Mouse (Mus musculus) kidney, adult 11 months (tissue): ENCODE results near the gene Srgap1.
A peak's percentile ranks its signal among the peaks of the same experiment; 100 is the strongest.

Source experiments
- DNase-seq: peaks from one replicate; pipeline ENCODE4 v3.0.0; 2022

Gene Srgap1

GRCm38 (mm10) chr10:121961121-121961893, 85.8 kb downstream of the Srgap1 start:
- no peak for DNase-seq

GRCm38 (mm10) chr10:121958741-121959140, 88.4 kb downstream of the Srgap1 start:
- no peak for DNase-seq

DNA sequence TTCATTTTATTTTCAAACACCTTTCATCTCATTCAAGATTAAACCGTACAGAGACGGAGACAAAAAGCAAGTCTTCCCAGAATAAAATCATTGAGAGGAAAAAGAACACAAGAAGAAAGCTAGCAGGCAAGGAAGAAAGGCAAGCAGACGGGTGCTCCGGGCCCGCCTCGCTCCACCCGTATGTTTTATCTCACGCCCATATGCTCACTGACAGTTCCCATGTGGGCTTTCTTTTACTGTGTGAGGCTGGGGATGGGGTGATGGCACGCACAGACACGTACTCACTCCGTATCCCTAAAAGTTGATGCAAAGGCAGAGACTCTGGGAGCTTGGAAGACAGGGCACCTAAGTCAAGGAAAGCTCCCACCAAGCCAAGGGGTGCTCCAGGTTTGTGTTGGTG, 90.6 kb downstream of the Srgap1 start:
- DNase-seq, result no peak

DNA sequence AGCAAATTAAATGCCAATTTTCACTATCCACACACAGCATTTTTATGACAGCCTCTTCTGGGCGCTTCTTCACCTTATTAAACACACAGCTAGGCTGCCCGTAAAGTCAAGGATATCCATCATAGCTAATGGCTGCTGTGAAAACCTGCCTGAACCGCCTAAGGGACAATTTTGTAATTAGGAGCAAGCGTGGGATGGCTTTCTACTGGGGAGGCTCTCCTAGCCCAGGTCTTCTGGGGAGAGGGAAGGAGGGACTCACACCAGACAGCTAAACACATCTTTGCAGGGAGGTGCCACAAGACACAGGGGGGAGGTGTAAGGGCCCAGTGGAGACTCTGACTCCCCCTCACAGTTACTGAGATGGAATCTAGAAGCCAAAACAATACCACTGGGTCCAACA, 91.4 kb downstream of the Srgap1 start:
- no peak for DNase-seq

- DNase-seq, result no peak
These were observed 92.2 kb downstream of the Srgap1 start for GRCm38 (mm10) chr10:121954877-121955276.

GRCm38 (mm10) chr10:121953041-121953440, 94.1 kb downstream of the Srgap1 start:
- DNase-seq, result no peak

- no peak for DNase-seq
These were observed 100.9 kb downstream of the Srgap1 start for GRCm38 (mm10) chr10:121946173-121946572.

GRCm38 (mm10) chr10:121931909-121932308, 115.2 kb downstream of the Srgap1 start:
- DNase-seq, result no peak

DNA sequence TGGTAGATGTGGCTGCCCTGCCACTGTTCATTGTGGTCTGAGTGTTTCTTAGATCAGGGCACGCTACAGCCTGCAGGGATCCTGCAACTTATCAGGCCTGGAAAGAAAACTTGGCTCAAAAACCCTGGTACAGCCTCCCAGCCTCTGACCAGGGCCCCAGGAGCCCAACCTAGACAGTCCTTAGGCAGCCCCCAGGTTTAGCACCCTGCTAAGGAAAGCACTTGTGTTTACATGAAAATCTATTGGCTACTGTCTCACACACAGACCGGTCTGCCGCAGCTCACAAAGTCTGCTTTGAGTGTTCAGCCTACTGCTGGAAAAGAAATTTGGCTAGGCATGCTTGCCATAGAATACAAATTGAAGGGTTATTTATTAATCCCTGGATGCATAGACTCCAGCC, 121.0 kb downstream of the Srgap1 start:
- DNase-seq, result no peak

GRCm38 (mm10) chr10:121919016-121919415, 128.1 kb downstream of the Srgap1 start:
- no peak for DNase-seq

DNA sequence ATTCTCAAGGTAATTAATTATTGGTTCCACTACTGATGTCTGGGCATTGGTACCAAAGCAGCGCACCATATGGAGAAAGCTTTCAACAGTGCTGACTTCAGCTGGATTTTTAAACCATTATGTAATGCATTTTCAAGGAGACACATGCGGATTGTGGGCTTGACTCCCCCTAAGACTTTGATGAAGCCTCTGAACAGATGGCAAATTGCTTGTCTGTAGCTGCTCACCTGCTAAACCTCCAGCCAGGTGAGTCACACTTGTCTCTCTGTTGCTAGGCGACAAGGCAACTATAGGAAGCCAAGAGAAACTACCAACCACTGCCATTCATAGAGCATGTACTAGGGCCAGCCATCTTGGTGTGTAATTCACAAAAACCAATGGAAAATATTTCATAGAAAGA, 128.5 kb downstream of the Srgap1 start:
- no peak for DNase-seq

DNA sequence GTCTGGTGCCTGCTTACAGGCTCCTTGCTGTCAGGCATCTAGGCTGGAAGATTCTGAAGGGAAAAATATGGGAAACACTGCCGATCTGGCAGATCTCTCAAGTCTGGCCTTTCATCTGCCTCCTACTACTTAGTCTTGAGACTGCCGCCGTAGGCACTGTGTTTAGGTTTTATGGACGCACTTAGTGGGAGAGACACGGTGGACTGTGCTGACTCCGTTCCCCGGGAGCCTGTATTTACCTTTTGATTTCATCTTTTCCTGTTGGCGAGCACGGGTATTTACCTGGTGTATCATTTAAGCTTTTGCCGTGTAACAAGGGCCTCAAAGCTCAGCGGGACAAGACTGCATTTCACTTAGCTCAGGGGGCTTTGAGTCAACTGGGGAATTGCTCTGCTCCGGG, 131.6 kb downstream of the Srgap1 start:
- DNase-seq, result no peak

- peak; percentile 10 for DNase-seq
These were observed 143.0 kb downstream of the Srgap1 start for GRCm38 (mm10) chr10:121904137-121904536.

GRCm38 (mm10) chr10:121902651-121903050, 144.5 kb downstream of the Srgap1 start:
- no peak for DNase-seq

- DNase-seq, result no peak
These were observed 146.3 kb downstream of the Srgap1 start for GRCm38 (mm10) chr10:121900772-121901171.

DNA sequence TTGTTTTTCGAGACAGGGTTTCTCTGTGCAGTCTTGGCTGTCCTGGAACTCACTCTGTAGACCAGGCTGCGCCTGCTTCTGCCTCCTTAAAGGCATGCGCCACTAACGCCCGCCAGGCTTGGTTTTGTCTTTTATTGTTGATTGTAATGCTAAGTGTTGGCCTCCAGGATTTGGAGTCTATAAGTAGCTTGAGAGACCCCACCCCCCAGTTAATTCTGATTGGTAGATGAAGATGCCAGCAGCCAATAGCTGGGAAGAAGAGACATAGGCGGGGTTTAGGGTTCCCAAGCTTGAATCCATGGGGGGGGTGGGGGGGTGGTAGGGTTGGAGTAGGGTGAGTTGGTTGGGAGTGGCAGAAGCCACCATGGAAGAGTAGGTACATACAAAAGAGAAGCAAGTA, 147.4 kb downstream of the Srgap1 start:
- DNase-seq, result no peak

DNA sequence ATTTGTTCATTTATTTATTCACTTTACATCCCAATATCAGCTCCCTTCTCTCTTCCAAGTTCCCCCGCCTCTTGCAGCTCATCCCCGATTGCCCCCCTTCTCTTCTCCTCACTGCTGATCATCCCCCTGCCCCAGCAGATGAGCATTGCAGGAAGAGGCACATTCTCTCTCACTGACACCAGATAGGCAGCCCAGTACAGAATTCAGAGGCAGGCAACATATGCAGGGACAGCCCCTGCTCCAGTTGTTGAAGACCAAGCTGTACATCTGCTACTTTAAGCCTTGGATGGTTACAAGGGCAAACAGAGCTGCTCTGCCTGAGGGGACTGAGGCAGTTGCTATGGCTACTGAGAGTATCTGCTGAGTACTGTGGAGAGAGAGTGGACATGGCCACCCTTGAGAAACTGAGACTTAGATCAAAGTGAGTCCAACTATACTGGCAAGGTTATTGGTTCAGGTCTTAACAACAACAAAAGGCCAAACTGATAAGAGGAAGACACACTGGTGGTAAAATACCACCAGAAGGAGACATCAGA, 149.2 kb downstream of the Srgap1 start:
- DNase-seq, result no peak

DNA sequence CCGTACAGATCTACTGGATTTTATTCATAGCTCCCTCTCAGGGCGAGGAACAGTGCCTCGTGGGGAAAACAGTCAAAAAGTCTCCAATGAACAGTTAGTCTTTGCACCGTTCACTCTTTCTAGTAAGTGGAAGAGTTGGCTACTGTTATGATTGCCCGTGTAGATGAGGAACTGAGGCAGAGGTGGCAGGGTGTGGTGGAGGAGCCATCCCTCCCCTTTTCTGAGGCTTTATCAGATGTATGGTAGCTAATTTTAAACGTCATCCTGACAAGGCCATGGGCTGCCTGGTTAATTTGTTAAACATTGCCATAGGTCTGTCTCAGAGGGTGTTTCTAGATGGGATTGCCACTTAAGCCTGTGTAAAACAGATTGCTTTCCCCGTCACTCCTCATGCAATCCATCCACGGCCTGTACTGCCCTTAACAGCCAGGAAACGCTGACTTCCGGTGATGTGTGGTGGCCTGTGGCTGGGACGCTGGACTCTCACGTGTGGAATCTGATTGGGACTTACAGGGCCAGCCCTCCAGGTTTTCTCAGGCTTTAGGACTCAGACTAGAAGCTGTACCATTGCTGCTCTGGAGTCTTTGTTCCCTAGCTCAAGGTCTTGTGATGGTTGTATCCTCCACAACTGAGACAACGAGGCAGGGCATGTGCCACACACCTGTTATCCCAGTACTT, 155.6 kb downstream of the Srgap1 start:
- no peak for DNase-seq

DNA sequence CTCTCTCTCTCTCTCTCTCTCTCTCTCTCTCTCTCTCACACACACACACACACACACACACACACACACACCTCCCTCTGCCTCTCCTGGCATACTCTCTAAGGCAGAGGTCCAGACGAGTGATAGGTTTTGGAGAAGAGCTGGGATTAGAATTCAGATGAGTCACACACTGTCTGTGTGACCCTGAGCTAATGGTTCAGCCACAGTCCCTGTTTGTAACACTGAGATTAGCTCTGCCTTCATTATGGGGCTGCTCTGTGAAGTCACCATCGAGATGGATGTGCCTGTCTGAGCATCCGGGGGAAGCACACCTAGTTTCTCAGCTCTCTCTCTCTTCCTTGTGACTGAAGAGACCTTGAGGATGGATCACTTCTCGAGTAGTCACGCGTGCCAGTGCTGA, 157.1 kb downstream of the Srgap1 start:
- no peak for DNase-seq

GRCm38 (mm10) chr10:121886805-121887204, 160.3 kb downstream of the Srgap1 start:
- DNase-seq, result peak; percentile 12

GRCm38 (mm10) chr10:121885512-121886218, 161.4 kb downstream of the Srgap1 start:
- no peak for DNase-seq

DNA sequence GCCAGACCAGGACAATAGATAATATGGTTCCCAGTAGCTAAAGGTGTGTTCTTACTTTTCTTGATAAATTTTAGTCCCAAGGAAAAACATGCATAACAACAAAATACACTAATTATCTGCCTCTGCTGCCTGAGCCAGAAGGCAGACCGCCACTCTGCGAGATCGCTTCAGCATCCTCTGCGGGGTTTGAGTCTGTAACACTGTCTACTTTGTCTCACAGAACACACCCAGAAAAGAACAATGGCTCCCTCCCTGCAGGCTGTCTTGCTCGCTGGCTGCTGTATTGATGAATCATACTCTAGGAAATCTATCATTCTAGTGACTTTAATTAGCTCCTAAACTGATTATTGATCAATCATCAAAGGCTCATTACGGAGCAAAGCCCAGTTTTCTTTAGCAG, 164.7 kb downstream of the Srgap1 start:
- no peak for DNase-seq

- DNase-seq, result no peak
These were observed 168.3 kb downstream of the Srgap1 start for GRCm38 (mm10) chr10:121878855-121879254.

DNA sequence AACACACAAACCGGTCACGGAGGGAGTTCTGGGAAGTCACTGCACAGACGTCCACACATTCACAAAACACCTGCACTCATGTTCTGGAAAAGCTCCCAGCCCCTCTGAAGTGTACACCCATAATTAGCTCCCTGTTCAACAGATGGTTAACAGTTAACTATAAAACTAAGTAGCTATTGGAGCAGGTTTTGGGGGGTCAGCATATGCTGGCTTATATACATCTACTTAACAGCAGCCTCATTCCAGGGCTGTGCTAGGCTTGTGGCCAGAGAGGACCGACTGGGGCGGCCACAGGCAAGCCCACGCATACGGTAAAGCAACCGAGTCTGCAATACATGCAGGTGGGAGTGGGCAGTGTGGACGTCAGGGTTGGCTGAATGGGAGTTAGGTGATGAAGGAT, 169.2 kb downstream of the Srgap1 start:
- DNase-seq, result no peak
